Mouse (Mus musculus) hindbrain, embryonic 15.5 days (tissue): ENCODE results near the gene Zfp827. TPM values are rescaled to one million over a fixed set of nuclear protein-coding genes. Genes with fewer than 3 reads are reported as not detected.
"Not testable (repeated sequence)": the region's sequence is repeated elsewhere in the genome, so short reads cannot be mapped to it uniquely, and the experiment has no call there.

ENCODE experiments used
- ATAC-seq: fragments of 200-750 bp; cut with Nextera tagmentation; 2 replicates; pipeline ENCODE4 v1.8.0; 2017; ENCODE audit warnings: low read depth, moderate number of reproducible peaks, moderate TSS enrichment; ENCODE audit not compliant: low FRiP score
- H3K27ac ChIP-seq: fragments of 300-500 bp; sonication (generic); replicated peaks from 2 replicates; pipeline ENCODE4 v1.5.1; 2015; ENCODE audit warnings: mild to moderate bottlenecking, inconsistent platforms
- H3K27me3 ChIP-seq: fragments of 300-500 bp; sonication (generic); 2 replicates; pipeline ENCODE4 v1.6.1; 2015; ENCODE audit warnings: control low read depth, inconsistent platforms
- H3K36me3 ChIP-seq: fragments of 300-500 bp; sonication (generic); 2 replicates; pipeline ENCODE4 v1.6.1; 2015; ENCODE audit warnings: control low read depth, inconsistent platforms
- H3K4me1 ChIP-seq: fragments of 300-500 bp; sonication (generic); replicated peaks from 2 replicates; pipeline ENCODE4 v1.6.1; 2015; ENCODE audit warnings: control low read depth, inconsistent platforms
- H3K4me2 ChIP-seq: fragments of 300-500 bp; sonication (generic); 2 replicates; pipeline ENCODE4 v1.6.1; 2015; ENCODE audit warnings: moderate library complexity, mild to moderate bottlenecking, inconsistent platforms
- H3K4me3 ChIP-seq: fragments of 300-500 bp; sonication (generic); 2 replicates; pipeline ENCODE4 v1.5.1; 2015; ENCODE audit warnings: mild to moderate bottlenecking, inconsistent platforms
- H3K9ac ChIP-seq: fragments of 300-500 bp; sonication (generic); 2 replicates; pipeline ENCODE4 v1.6.1; 2015; ENCODE audit warnings: inconsistent platforms
- H3K9me3 ChIP-seq: fragments of 300-500 bp; sonication (generic); 2 replicates; pipeline ENCODE4 v1.6.1; 2016; ENCODE audit warnings: control low read depth, inconsistent platforms
- WGBS: fragments of 180-500 bp; shearing (Covaris S2); methylation state at CpG from one replicate; pipeline ENCODE4 v1.1.7; 2015; 5-methylcytosine and 5-hydroxymethylcytosine counted together
- polyA plus RNA-seq: library from polyadenylated mRNA; unstranded; fragments of >200 nt; fragmentation: Nextera tagmentation; extraction: Ambion mirVana; gene quantifications from 2 replicates; pipeline ENCODE4 v1.2.1, GENCODE M21; 2015

Gene Zfp827
- polyA plus RNA-seq, 1 experiment from 2014 or later, result 11.0 TPM

DNA sequence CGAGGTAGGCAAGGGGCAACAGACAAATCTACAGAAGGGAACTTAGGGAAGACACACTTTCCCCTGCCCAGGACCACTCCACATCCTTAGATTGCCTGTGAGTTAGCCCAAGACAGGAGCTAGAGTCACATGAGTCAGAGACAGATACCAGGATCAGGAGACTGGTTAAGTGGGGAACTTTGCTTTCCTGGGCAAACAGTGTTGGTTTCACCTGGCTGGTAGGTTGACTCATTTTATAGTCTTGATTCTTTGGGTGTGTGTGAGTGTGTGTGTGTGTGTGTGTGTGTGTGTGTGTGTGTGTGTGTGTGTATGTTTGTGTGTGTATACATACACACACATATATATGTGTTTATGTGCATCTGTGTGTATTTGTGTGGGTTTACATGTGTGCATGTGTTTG, 93.4 kb downstream of the Zfp827 start:
- Histone ChIP-seq H3K27ac (no peak overlapping the region), H3K36me3 (peaks cover 27% of the 10 kb centered on the region), H3K9me3 (no peaks in the 10 kb centered on the region), H3K4me3 (no peak overlapping the region), H3K4me2 (no peak overlapping the region), H3K9ac (no peak overlapping the region), H3K4me1 (no peaks in the 10 kb centered on the region), H3K27me3 (no peaks in the 10 kb centered on the region)
- WGBS, result 100% methylated on average over 1 of the region's 1 CpGs
- ATAC-seq, result no peak

DNA sequence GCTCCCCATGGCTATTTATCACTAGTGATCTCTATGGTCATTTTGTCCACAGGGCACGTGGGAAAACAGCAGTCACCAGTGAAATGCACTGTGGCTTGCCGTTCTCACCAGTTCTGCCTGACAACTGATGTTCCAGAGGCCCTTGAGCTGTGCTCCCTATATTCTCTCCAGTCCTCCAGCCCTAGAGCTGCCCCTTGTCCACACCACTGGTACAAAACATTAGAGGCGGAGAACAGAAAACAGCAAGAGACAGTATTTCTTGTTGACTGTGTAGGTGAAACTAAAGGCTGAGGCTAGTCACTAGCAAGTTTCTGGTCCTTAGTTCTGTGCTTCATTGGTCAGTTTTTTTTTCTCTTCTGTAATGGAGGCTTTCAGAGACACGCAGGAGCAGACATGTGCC, 96.0 kb downstream of the Zfp827 start:
- Histone ChIP-seq H3K27ac (no peak overlapping the region), H3K36me3 (peaks cover 22% of the 10 kb centered on the region), H3K9me3 (no peaks in the 10 kb centered on the region), H3K4me1 (no peaks in the 10 kb centered on the region), H3K9ac (no peak overlapping the region), H3K4me3 (no peak overlapping the region), H3K4me2 (no peak overlapping the region), H3K27me3 (no peaks in the 10 kb centered on the region)
- 84% methylated on average over 4 of the region's 4 CpGs for WGBS
- no peak for ATAC-seq

DNA sequence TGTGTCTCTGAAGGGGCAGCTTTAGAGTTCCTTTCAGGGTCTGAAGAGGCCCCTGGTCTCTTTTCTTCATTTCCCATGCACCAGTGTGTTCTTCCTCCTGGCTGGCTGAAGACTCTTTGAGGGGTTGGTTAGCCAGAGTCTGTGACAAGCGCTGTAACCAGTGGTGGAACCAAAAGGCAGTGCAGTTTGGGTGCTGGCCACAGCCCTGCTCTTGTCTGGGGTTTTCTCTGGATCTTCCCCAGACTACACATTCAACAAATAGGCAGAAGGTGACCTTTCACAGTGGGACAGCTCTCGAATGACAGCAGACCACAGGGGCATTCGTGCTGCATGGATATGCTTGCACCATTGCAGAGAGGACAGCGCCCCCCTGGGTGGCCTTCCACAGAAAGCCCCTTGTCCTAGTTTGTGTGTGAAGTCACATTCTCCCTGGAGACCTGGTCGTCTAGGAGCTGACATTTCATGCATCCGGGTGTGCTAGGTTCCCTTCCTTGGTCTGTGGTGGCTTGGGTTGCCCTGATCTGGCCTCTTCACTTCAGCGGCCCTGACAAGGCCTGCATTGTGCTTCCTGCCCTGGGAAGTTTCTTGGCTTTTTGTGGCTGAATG, 99.1 kb downstream of the Zfp827 start:
- peaks cover 5% of the 10 kb centered on the region for H3K36me3 ChIP-seq
- H3K4me2 ChIP-seq, result no peak overlapping the region
- WGBS, result 47% methylated on average over 7 of the region's 7 CpGs
- no peaks in the 10 kb centered on the region for H3K4me1 ChIP-seq
- no peak overlapping the region for H3K9ac ChIP-seq
- H3K27me3 ChIP-seq, result no peaks in the 10 kb centered on the region
- no peaks in the 10 kb centered on the region for H3K9me3 ChIP-seq
- H3K27ac ChIP-seq, result 0 out of 2 replicates have a peak overlapping the region, but pooled peaks have one; percentile 48
- no peak overlapping the region for H3K4me3 ChIP-seq
- peak; percentile 72 for ATAC-seq

DNA sequence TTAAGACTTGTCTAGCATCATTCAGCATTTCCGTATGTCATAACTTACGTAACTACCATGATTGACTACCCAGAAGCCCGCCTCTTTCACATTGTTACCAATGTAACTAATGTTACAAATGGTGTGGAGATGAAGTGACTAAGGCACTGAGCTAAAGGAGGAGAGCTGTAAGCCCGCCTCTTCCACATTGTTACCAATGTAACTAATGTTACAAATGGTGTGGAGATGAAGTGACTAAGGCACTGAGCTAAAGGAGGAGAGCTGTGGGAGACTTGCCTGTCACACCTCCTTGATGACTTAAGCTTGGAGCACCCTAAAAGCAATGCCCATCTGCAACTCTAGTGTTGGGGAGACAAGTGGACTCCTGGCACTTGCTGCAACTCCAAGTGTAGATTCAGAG, 100.3 kb downstream of the Zfp827 start:
- not testable (repeated sequence) for H3K36me3 ChIP-seq, H3K9ac ChIP-seq, H3K4me1 ChIP-seq, ATAC-seq, H3K27ac ChIP-seq, H3K4me2 ChIP-seq, H3K4me3 ChIP-seq, H3K9me3 ChIP-seq, H3K27me3 ChIP-seq
- WGBS, result 97% methylated on average over 4 of the region's 4 CpGs

DNA sequence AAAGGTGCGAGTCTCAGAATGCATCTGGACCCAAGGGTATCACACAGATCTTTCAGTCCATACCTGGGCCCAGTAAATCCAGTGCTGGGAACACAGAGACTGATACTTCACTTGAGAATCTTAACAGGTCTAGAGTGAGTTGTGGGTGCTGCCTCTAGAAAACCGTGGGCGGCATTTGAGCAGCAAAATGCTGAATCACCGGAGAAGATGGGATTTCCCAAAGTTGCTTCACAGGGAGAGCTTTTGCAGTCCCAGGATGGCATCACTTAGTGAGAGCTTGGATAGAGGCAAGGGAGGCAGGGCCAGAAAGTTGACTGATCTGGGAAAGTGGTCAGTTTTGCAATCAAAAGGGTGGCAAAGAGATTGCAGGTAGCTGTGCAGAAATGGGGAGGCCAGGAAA, 111.4 kb downstream of the Zfp827 start:
- Histone ChIP-seq H3K36me3 (peaks cover 31% of the 10 kb centered on the region), H3K4me1 (peaks cover 4% of the 10 kb centered on the region; the same call in 1 of the 2 replicates), H3K27ac (no peak overlapping the region), H3K27me3 (no peaks in the 10 kb centered on the region), H3K4me2 (no peak overlapping the region), H3K9ac (no peak overlapping the region), H3K9me3 (no peaks in the 10 kb centered on the region), H3K4me3 (no peak overlapping the region)
- WGBS, result 96% methylated on average over 4 of the region's 4 CpGs
- no peak for ATAC-seq

DNA sequence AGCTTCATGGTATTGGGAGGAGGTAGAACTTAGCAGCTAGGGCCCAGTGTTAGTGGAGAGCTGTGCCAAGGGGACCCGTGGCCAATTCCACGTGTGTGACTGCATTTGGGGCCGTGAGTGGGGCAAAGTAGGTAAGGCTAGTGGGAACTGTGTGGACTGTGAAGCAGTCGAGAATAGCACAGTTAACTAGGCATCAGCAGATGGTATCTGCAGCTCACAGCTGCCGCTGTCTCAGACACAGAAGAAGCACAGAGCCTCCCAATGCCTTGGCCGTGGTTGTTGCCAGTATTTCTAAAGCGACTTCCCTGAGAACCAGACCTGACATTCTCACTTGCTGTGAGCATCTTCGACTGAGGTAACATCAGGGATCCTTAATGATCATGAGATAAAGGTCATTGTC, 112.7 kb downstream of the Zfp827 start:
- ATAC-seq, result peak; percentile 62; the same call in 1 of the 2 replicates

DNA sequence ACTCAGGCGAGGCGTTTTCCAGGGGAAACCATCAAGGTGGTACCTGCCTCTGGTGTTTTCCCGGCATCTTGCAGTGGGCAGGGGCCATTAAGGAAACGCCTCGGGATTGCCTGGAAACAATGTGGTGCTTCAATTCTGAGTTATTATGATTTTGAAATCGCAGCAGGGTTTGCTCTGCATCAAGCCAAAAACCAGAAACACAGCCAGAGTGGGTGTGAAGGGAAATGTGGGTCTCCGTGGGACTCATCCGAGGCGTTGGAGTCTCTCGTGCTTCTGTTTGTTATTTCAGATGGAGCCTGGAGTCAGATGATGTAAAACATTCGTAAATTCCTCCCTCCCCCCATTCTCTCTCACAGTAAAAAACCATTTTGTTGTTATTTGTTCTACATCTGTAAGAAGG, 113.4 kb downstream of the Zfp827 start:
- Histone ChIP-seq H3K9me3 (no peaks in the 10 kb centered on the region), H3K9ac (no peak overlapping the region), H3K27ac (no peak overlapping the region), H3K36me3 (peaks cover 27% of the 10 kb centered on the region), H3K27me3 (no peaks in the 10 kb centered on the region), H3K4me1 (peaks cover 15% of the 10 kb centered on the region), H3K4me2 (no peak overlapping the region), H3K4me3 (no peak overlapping the region)
- WGBS, result 85% methylated on average over 11 of the region's 11 CpGs
- ATAC-seq, result no peak

More for the DNA sequence above, 112.7 kb downstream of the Zfp827 start:
- H3K27me3 ChIP-seq, result no peaks in the 10 kb centered on the region
- H3K4me2 ChIP-seq, result no peak overlapping the region
- H3K9me3 ChIP-seq, result no peaks in the 10 kb centered on the region
- H3K4me1 ChIP-seq, result peaks cover 15% of the 10 kb centered on the region
- no peak overlapping the region for H3K9ac ChIP-seq
- no peak overlapping the region for H3K4me3 ChIP-seq
- peaks cover 31% of the 10 kb centered on the region for H3K36me3 ChIP-seq
- 77% methylated on average over 8 of the region's 8 CpGs for WGBS
- no peak overlapping the region for H3K27ac ChIP-seq

DNA sequence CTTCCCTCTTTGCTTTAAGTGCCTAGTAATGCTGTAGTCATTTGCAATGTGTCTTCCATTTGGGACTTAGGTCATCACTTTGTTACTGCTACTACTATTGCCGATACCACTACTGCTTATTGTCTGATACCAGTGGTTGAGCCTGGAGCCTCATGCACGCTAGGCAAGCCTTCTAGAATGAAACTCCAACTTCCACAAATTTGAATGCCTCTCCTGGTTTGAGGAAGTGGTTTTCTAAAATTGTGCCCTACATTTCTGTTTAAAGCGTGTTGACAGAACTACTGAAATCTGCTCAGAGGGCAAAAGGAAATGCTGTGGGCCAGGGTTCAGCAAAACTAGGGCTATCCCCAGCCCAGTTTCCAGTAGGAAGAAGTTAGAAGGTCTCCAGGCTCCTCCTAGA, 115.5 kb downstream of the Zfp827 start:
- peaks cover 15% of the 10 kb centered on the region for H3K4me1 ChIP-seq
- H3K27ac ChIP-seq, result no peak overlapping the region
- H3K4me2 ChIP-seq, result no peak overlapping the region
- 98% methylated on average over 3 of the region's 3 CpGs for WGBS
- H3K27me3 ChIP-seq, result no peaks in the 10 kb centered on the region
- H3K36me3 ChIP-seq, result peaks cover 8% of the 10 kb centered on the region
- H3K9me3 ChIP-seq, result no peaks in the 10 kb centered on the region
- no peak overlapping the region for H3K9ac ChIP-seq
- ATAC-seq, result no peak
- no peak overlapping the region for H3K4me3 ChIP-seq

DNA sequence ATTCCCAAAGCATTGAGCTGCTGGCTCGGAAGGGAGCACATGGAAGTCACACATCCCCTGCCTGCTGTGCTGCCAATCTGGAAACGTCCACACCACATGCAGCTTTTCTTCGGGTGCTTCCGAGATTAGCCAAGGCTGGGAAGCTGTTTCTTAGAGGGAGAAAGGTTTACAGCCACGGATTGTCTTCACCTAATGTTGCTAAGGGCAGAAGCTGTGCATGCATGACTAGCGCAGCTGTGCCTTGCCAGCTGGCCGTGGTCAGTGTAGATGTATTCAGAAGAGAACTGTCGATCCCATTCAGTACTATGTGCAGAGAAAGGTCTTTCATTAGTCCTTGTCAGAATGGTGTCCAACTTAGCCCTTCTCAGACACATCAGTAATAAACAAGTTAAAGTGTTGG, 117.0 kb downstream of the Zfp827 start:
- H3K9ac ChIP-seq, result no peak overlapping the region
- no peak overlapping the region for H3K4me3 ChIP-seq
- peak overlapping the region; percentile 67 for H3K27ac ChIP-seq
- H3K9me3 ChIP-seq, result no peaks in the 10 kb centered on the region
- H3K4me1 ChIP-seq, result peaks cover 15% of the 10 kb centered on the region
- no peaks in the 10 kb centered on the region for H3K27me3 ChIP-seq
- H3K36me3 ChIP-seq, result no peaks in the 10 kb centered on the region; the same call in 1 of the 2 replicates
- H3K4me2 ChIP-seq, result no peak overlapping the region
- WGBS, result 55% methylated on average over 8 of the region's 8 CpGs
- ATAC-seq, result peak; percentile 87

DNA sequence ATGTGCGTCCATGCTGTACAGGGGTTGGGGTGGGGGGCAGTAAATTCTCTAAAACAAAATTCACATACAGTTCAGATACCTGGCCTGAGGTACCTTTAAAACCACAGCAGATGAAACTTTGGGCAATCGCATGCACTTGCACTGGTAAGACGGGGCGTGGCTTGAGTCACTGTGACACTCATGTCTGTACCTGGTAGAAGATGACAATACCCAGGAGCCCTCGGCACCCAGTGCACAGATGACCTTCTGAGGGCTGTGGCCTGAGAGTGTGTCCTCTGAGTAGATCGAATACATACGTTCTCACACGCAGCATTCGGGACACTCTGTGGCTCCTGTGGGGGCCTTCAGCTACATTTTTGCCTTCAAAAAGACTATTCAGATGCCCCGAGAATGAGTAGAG, 117.4 kb downstream of the Zfp827 start:
- Histone ChIP-seq H3K4me3 (no peak overlapping the region), H3K4me1 (peaks cover 15% of the 10 kb centered on the region), H3K4me2 (no peak overlapping the region), H3K9me3 (no peaks in the 10 kb centered on the region), H3K27me3 (no peaks in the 10 kb centered on the region), H3K27ac (peak overlapping the region; percentile 67; the same call in 1 of the 2 replicates), H3K9ac (no peak overlapping the region), H3K36me3 (no peaks in the 10 kb centered on the region; the same call in 1 of the 2 replicates)
- peak; percentile 21; the same call in 1 of the 2 replicates for ATAC-seq
- WGBS, result 87% methylated on average over 10 of the region's 10 CpGs

DNA sequence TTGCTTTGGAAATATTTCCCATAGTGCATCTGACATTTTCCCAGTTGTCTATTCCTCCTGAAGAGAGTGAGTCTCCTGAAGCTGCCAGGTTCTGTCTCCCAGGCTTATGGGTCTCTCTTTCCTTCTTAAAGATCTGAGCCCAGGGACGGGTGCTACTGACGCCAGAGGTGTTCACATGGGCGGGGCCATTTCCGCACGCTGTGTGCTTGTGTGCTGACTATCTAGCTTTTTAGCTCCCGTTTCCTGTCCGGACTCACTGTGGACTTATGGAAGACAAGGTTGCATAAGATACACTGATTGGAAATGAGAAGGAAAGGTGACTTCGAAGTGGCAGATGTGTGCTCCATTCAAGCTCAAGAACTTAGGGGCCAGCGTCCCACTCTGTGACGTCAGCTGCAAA, 120.6 kb downstream of the Zfp827 start:
- H3K4me1 ChIP-seq, result peaks cover 15% of the 10 kb centered on the region
- no peaks in the 10 kb centered on the region for H3K27me3 ChIP-seq
- 92% methylated on average over 10 of the region's 10 CpGs for WGBS
- H3K4me2 ChIP-seq, result no peak overlapping the region
- H3K9me3 ChIP-seq, result no peaks in the 10 kb centered on the region
- no peak for ATAC-seq
- H3K4me3 ChIP-seq, result no peak overlapping the region
- H3K9ac ChIP-seq, result no peak overlapping the region
- no peak overlapping the region for H3K27ac ChIP-seq
- H3K36me3 ChIP-seq, result peaks cover 5% of the 10 kb centered on the region; the same call in 1 of the 2 replicates

DNA sequence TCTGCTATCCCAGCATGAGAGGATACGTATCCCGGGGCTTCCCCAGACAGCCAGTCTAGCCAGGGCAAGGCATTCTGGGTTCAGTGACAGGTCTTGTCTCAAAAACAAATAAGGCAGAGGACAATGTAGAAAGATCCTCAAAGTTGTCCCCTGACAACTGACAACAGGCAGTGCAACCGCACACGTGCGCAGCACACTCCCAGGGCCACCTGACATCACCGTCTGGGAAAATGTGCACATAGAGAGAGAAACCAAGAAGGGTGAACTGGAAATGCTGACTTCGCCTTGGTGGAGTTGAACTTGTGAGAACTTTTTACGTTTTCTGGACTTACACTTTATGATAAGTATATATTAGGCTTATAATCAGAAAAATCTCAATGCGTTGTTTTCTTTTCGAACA, 121.6 kb downstream of the Zfp827 start:
- ATAC-seq, result no peak
- Histone ChIP-seq H3K36me3 (peaks cover 5% of the 10 kb centered on the region; the same call in 1 of the 2 replicates), H3K9me3 (no peaks in the 10 kb centered on the region), H3K27ac (no peak overlapping the region), H3K27me3 (no peaks in the 10 kb centered on the region), H3K4me1 (peaks cover 9% of the 10 kb centered on the region), H3K9ac (no peak overlapping the region), H3K4me3 (no peak overlapping the region), H3K4me2 (no peak overlapping the region)
- WGBS, result 92% methylated on average over 10 of the region's 10 CpGs
